Mouse (Mus musculus): ENCODE measurements at regions not wholly inside any gene's neighbourhood (a gene's known extent, or its start where the extent isn't known, plus 50 kb on each side); places are given as distances from the start of the nearest gene placed in this dataset.

- TF ChIP-seq CTCF (IDR thresholded peaks at IDR 0.05; ENCODE audit: low read depth, low read length): no peak
- no peak for TF ChIP-seq POLR2A (IDR thresholded peaks at IDR 0.05; ENCODE audit: borderline replicate concordance, low read depth, low read length)
Measured at GRCm38 (mm10) chr10:117956174-117956950, 110.5 kb upstream of the Rap1b start.
